Mouse (Mus musculus): ENCODE measurements at regions not wholly inside any gene's neighbourhood (a gene's known extent, or its start where the extent isn't known, plus 50 kb on each side); places are given as distances from the start of the nearest gene placed in this dataset.

DNA sequence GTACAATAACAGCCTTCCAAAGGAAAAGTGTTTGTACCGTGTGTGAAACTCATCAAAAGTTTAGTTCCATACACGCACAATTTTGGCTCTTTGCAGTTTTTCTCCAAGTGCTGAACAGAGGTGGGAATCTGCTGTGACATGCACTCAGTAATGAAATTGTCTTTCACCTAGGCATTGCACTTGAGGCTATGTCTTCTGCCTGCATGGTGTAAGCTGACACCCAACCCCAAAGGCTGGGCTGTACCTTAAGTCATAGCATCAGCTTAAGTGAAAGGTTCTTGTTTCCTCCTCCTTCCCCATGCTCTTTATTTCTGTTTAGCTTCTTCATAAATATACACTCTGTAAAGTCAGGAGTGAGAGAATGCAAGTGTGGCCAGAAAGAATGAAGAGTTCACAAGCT lies 313.1 kb downstream of the Spry2 start:
- DNase-seq (ENCODE audit: low spot score), result no peak
- H3K4me1 ChIP-seq (ENCODE audit: insufficient read depth, low read depth, low read length), result no peaks in the 10 kb centered on the region
- H3K9me3 ChIP-seq (replicated peaks), result peaks cover 33% of the 10 kb centered on the region
- TF ChIP-seq CTCF (IDR thresholded peaks at IDR 0.05; ENCODE audit: low read depth, low read length) (no peak), POLR2AphosphoS5 (IDR thresholded peaks at IDR 0.05; ENCODE audit: insufficient replicate concordance, low read depth, low read length) (no peak), GATA1 (IDR thresholded peaks at IDR 0.05; ENCODE audit: borderline replicate concordance, low read length) (no peak), TAL1 (conservative IDR thresholded peaks at IDR 0.05; ENCODE audit: low read depth, low read length) (no peak), GATA2 (IDR thresholded peaks at IDR 0.05; ENCODE audit: borderline replicate concordance, low read depth, low read length) (no peak)
- no peaks in the 10 kb centered on the region for H3K36me3 ChIP-seq (replicated peaks)
- no peak overlapping the region for H3K4me3 ChIP-seq (ENCODE audit: low read depth, low read length)
- H3K27me3 ChIP-seq (ENCODE audit: insufficient read depth, low read length), result no peaks in the 10 kb centered on the region
- ATAC-seq (ENCODE audit: extremely low read depth, insufficient number of reproducible peaks, low FRiP score, poor library complexity, severe bottlenecking), result no peak

DNA sequence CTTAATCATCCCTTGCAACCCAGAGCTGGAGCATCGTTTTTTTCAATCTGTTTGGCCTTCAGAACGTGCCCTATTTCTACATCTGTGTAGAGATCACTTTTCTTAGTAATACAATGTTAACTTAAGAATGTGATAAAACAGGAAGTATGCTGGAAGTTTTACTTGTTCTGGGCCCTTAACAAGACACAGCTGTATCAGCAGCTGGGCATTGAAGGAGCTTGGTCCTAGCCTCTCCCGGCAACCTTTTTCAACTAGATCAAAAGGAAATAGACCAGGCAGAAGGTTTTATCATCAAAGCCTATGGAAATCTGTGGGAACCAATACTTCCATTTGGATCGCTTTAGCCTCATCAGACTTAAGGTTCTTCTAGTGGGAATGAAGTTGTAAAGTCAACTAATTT lies 317.9 kb downstream of the Ndfip2 start:
- ATAC-seq (ENCODE audit: extremely low read depth, insufficient number of reproducible peaks, low FRiP score, poor library complexity, severe bottlenecking), result no peak
- no peak for DNase-seq (ENCODE audit: low spot score)
- peaks cover 37% of the 10 kb centered on the region for H3K9me3 ChIP-seq (replicated peaks)
- no peak overlapping the region for H3K4me3 ChIP-seq (ENCODE audit: low read depth, low read length)
- no peaks in the 10 kb centered on the region for H3K36me3 ChIP-seq (replicated peaks)
- no peaks in the 10 kb centered on the region for H3K4me1 ChIP-seq (ENCODE audit: insufficient read depth, low read depth, low read length)
- no peaks in the 10 kb centered on the region for H3K27me3 ChIP-seq (ENCODE audit: insufficient read depth, low read length)
- TF ChIP-seq GATA1 (IDR thresholded peaks at IDR 0.05; ENCODE audit: borderline replicate concordance, low read length) (no peak), GATA2 (IDR thresholded peaks at IDR 0.05; ENCODE audit: borderline replicate concordance, low read depth, low read length) (no peak), POLR2AphosphoS5 (IDR thresholded peaks at IDR 0.05; ENCODE audit: insufficient replicate concordance, low read depth, low read length) (no peak), TAL1 (conservative IDR thresholded peaks at IDR 0.05; ENCODE audit: low read depth, low read length) (no peak), CTCF (IDR thresholded peaks at IDR 0.05; ENCODE audit: low read depth, low read length) (no peak)

DNA sequence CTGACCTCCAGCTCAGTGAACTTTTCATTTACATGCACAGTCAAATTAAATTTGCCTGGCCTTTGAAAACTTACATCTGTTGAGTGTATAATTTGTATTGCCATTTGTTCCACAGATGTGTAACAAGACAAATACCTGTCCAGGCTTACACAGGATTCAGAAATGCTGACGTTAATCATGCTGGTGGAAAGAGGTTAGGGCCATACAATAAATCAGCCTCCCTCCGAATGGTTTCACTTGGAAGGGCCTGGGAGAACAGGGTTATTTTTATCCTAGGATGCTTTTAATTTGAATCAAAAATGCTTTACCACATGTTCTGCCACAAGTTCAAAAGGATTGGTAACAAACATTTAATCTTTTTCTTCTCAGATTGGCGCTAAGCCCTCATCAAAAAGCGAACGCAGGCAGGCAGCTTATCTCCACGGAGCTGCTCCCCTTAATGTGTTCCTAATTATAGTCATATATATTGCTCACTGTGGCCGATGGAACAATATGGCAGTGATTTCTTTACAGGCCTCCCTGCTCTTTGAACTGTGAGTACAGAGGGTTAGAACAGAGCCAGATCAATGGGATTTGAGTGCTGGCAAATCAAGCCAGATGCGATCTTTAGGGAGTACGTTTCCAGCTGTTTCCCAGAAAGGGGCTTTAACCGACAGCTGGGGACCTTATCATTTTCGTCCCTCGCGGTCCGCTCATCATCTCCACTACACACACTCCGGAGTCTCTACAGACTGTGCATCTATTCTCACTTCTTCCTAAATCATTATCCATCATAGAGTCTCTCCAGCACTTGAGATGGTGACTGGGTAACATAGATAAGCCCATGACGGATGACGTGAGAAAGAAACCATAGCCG lies 313.9 kb downstream of the Ndfip2 start:
- H3K9me3 ChIP-seq (replicated peaks), result peaks cover 46% of the 10 kb centered on the region

DNA sequence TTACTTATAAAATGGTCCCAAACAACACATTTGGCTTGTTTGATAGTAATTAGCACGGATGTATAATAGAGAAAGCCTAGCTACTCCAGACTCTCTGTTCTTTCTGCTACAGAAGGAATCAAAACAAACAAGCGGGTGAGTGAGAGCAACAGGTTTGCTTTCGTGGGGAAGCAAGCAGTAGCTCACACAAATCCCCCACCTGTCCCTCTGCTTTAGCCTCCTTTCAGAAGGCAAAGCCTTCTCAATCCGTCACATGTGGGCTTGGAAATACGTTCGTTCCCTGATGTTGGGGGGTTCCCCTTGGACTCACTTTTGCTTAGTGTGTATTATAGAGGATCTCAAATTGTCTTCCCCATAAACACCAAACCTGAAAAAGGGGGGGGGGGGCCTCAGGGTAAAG lies 311.8 kb downstream of the Ndfip2 start:
- H3K9me3 ChIP-seq (replicated peaks), result peaks cover 45% of the 10 kb centered on the region
- DNase-seq (ENCODE audit: low spot score) (no peak), ATAC-seq (ENCODE audit: extremely low read depth, insufficient number of reproducible peaks, low FRiP score, poor library complexity, severe bottlenecking) (no peak)
- TF ChIP-seq TAL1 (conservative IDR thresholded peaks at IDR 0.05; ENCODE audit: low read depth, low read length) (no peak), CTCF (IDR thresholded peaks at IDR 0.05; ENCODE audit: low read depth, low read length) (no peak), GATA1 (IDR thresholded peaks at IDR 0.05; ENCODE audit: borderline replicate concordance, low read length) (no peak), GATA2 (IDR thresholded peaks at IDR 0.05; ENCODE audit: borderline replicate concordance, low read depth, low read length) (no peak), POLR2AphosphoS5 (IDR thresholded peaks at IDR 0.05; ENCODE audit: insufficient replicate concordance, low read depth, low read length) (no peak)
- H3K27me3 ChIP-seq (ENCODE audit: insufficient read depth, low read length), result no peaks in the 10 kb centered on the region
- H3K36me3 ChIP-seq (replicated peaks), result no peaks in the 10 kb centered on the region
- no peak overlapping the region for H3K4me3 ChIP-seq (ENCODE audit: low read depth, low read length)
- no peaks in the 10 kb centered on the region for H3K4me1 ChIP-seq (ENCODE audit: insufficient read depth, low read depth, low read length)

More for the DNA sequence above, 313.9 kb downstream of the Ndfip2 start:
- no peak for DNase-seq (ENCODE audit: low spot score)
- ATAC-seq (ENCODE audit: extremely low read depth, insufficient number of reproducible peaks, low FRiP score, poor library complexity, severe bottlenecking), result no peak
- Histone ChIP-seq H3K4me1 (ENCODE audit: insufficient read depth, low read depth, low read length) (no peaks in the 10 kb centered on the region), H3K36me3 (replicated peaks) (no peaks in the 10 kb centered on the region), H3K4me3 (ENCODE audit: low read depth, low read length) (no peak overlapping the region), H3K27me3 (ENCODE audit: insufficient read depth, low read length) (no peaks in the 10 kb centered on the region)
- TF ChIP-seq GATA1 (IDR thresholded peaks at IDR 0.05; ENCODE audit: borderline replicate concordance, low read length) (no peak), TAL1 (conservative IDR thresholded peaks at IDR 0.05; ENCODE audit: low read depth, low read length) (no peak), POLR2AphosphoS5 (IDR thresholded peaks at IDR 0.05; ENCODE audit: insufficient replicate concordance, low read depth, low read length) (no peak), CTCF (IDR thresholded peaks at IDR 0.05; ENCODE audit: low read depth, low read length) (no peak), GATA2 (IDR thresholded peaks at IDR 0.05; ENCODE audit: borderline replicate concordance, low read depth, low read length) (no peak)

DNA sequence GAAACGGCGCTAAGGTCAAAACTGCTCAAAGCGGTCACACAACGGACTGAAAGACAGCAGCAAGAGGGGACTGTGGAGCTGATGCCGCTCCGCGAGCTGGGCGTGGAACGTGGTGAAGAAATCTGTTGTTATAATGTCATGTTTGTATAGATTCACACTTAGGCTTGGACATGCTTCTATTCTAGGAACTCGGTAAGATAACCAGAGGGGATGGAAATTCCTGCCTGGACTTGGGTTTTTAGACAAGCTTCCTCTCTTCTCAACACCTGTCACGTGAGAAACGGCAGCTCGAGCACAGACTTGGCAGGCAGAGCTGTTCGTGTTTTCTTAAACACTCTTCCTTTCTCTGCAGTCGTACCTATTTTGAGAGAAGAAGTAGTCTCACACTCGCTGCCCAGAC lies 307.5 kb downstream of the Ndfip2 start:
- peaks cover 39% of the 10 kb centered on the region for H3K9me3 ChIP-seq (replicated peaks)
- H3K36me3 ChIP-seq (replicated peaks), result no peaks in the 10 kb centered on the region
- H3K27me3 ChIP-seq (ENCODE audit: insufficient read depth, low read length), result no peaks in the 10 kb centered on the region
- H3K4me3 ChIP-seq (ENCODE audit: low read depth, low read length), result no peak overlapping the region
- no peaks in the 10 kb centered on the region for H3K4me1 ChIP-seq (ENCODE audit: insufficient read depth, low read depth, low read length)
- ATAC-seq (ENCODE audit: extremely low read depth, insufficient number of reproducible peaks, low FRiP score, poor library complexity, severe bottlenecking), result no peak
- TF ChIP-seq GATA2 (IDR thresholded peaks at IDR 0.05; ENCODE audit: borderline replicate concordance, low read depth, low read length) (no peak), CTCF (IDR thresholded peaks at IDR 0.05; ENCODE audit: low read depth, low read length) (no peak), GATA1 (IDR thresholded peaks at IDR 0.05; ENCODE audit: borderline replicate concordance, low read length) (no peak), POLR2AphosphoS5 (IDR thresholded peaks at IDR 0.05; ENCODE audit: insufficient replicate concordance, low read depth, low read length) (no peak), TAL1 (conservative IDR thresholded peaks at IDR 0.05; ENCODE audit: low read depth, low read length) (no peak)
- no peak for DNase-seq (ENCODE audit: low spot score)

DNA sequence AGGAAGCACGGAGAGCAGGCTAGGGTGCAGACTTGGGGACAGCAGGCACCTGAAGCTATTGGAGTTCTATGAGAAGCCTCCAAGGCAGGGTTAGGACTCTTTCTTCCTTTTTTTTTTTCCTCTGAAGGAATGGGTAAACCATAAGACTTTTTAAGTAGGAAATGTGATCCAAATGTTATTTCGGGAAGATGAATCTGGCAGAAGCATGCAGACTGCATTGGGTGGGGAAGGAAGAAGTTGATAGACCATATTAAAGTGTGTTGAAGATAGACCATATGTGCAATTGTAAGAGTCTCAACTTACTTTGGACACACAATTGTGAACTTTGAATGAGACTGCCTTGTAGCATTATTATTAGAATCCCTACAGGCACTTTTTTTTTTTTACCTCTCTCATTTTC lies 304.5 kb downstream of the Ndfip2 start:
- no peaks in the 10 kb centered on the region for H3K4me1 ChIP-seq (ENCODE audit: insufficient read depth, low read depth, low read length)
- TF ChIP-seq CTCF (IDR thresholded peaks at IDR 0.05; ENCODE audit: low read depth, low read length) (no peak), GATA1 (IDR thresholded peaks at IDR 0.05; ENCODE audit: borderline replicate concordance, low read length) (no peak)
- no peak overlapping the region for H3K4me3 ChIP-seq (ENCODE audit: low read depth, low read length)
- no peaks in the 10 kb centered on the region for H3K36me3 ChIP-seq (replicated peaks)
- no peak for DNase-seq (ENCODE audit: low spot score)
- H3K27me3 ChIP-seq (ENCODE audit: insufficient read depth, low read length), result no peaks in the 10 kb centered on the region
- no peak for ATAC-seq (ENCODE audit: extremely low read depth, insufficient number of reproducible peaks, low FRiP score, poor library complexity, severe bottlenecking)
- H3K9me3 ChIP-seq (replicated peaks), result peaks cover 34% of the 10 kb centered on the region
